Mouse (Mus musculus) ES-E14 (cell line): Measurements from ENCODE around the gene Smarcad1. TPM values are rescaled to one million over a fixed set of nuclear protein-coding genes. Genes with fewer than 3 reads are reported as not detected.

Experiments
- DNase-seq: peaks from one replicate; pipeline ENCODE4 v3.0.0-alpha.2; 2013; ENCODE audit warnings: low read depth, low spot score
- H3K27ac ChIP-seq: 2 replicates; pipeline ENCODE4 v1.5.1; 2012; ENCODE audit warnings: low read depth, mild to moderate bottlenecking, low read length, moderate library complexity, mixed read lengths; ENCODE audit not compliant: poor library complexity, insufficient read depth, severe bottlenecking
- H3K36me3 ChIP-seq: 2 replicates; pipeline ENCODE4 v1.6.1; 2012; ENCODE audit warnings: mild to moderate bottlenecking, low read length, moderate library complexity, mixed read lengths; ENCODE audit not compliant: control insufficient read depth, poor library complexity, insufficient read depth, severe bottlenecking
- H3K4me1 ChIP-seq, 2 experiments: fragments of 150-350 bp in 1 of 2; sonication (generic) in 1 of 2; 2 replicates each; pipeline ENCODE4 v1.6.1; 2012; ENCODE audit warnings: low read length in 2 of 2, mild to moderate bottlenecking in 1 of 2, mixed read lengths in 1 of 2; ENCODE audit not compliant: control insufficient read depth in 2 of 2, insufficient read depth in 2 of 2, poor library complexity in 1 of 2
- H3K4me3 ChIP-seq, 2 experiments: fragments of 150-350 bp in 1 of 2; sonication (generic) in 1 of 2; 2 replicates each; pipeline ENCODE4 v1.5.1; 2012; ENCODE audit warnings: low read length in 2 of 2, low read depth in 1 of 2, mild to moderate bottlenecking in 1 of 2, mixed read lengths in 1 of 2; ENCODE audit not compliant: insufficient read depth in 1 of 2, poor library complexity in 1 of 2, severe bottlenecking in 1 of 2
- H3K9ac ChIP-seq: 2 replicates; pipeline ENCODE4 v1.6.1; 2012; ENCODE audit warnings: low read depth, mild to moderate bottlenecking, low read length, mixed read lengths; ENCODE audit not compliant: poor library complexity, insufficient read depth, severe bottlenecking
- H3K9me3 ChIP-seq: fragments of 150-350 bp; sonication (generic); 2 replicates; pipeline ENCODE4 v1.6.1; 2012; ENCODE audit warnings: low read depth, mild to moderate bottlenecking, low read length; ENCODE audit not compliant: control insufficient read depth, insufficient read depth
- CHD2 ChIP-seq: IDR thresholded peaks from 2 replicates; pipeline ENCODE4 v1.6.1; 2014; ENCODE audit warnings: mild to moderate bottlenecking, low read depth, low read length, inconsistent platforms
- HCFC1 ChIP-seq: IDR thresholded peaks from 2 replicates; pipeline ENCODE4 v1.6.1; 2012; ENCODE audit warnings: low read length, inconsistent platforms, borderline replicate concordance; ENCODE audit not compliant: insufficient read depth
- MAFK ChIP-seq: IDR thresholded peaks from 2 replicates; pipeline ENCODE4 v1.6.1; 2014; ENCODE audit warnings: mild to moderate bottlenecking, low read depth, low read length, inconsistent platforms; ENCODE audit not compliant: insufficient read depth
- ZC3H11A ChIP-seq: IDR thresholded peaks from 2 replicates; pipeline ENCODE4 v1.6.1; 2012; ENCODE audit warnings: low read depth, mild to moderate bottlenecking, inconsistent platforms, low read length, borderline replicate concordance
- ZNF384 ChIP-seq: IDR thresholded peaks from 2 replicates; pipeline ENCODE4 v1.6.1; 2012; ENCODE audit warnings: low read depth, low read length, inconsistent platforms
- in situ Hi-C, 2 experiments: fragments of 600-800 bp; cut with MboI; formaldehyde crosslinking; loops; one replicate each; pipeline ENCODE4 v1.15.1; 2025; ENCODE audit warnings: low sequenced_read_pairs in 2 of 2, inconsistent platforms in 1 of 2; ENCODE audit not compliant: unreplicated experiment in 2 of 2
- total RNA-seq: library from RNA; depleted of rRNA; stranded (reverse); fragments of 300-350 nt; gene quantifications from 2 replicates; pipeline ENCODE4 v1.2.3, GENCODE M21; 2012

Gene Smarcad1
- total RNA-seq, 1 experiment, result 158 TPM

GRCm38 (mm10) chr6:65079139-65079538, 36.8 kb downstream of the Smarcad1 start:
- in situ Hi-C loops, result no loop called here
- Histone ChIP-seq H3K4me3 (no peak overlapping the region), H3K9me3 (no peaks in the 10 kb centered on the region), H3K9ac (no peak overlapping the region), H3K36me3 (peaks cover 7% of the 10 kb centered on the region), H3K27ac (no peak overlapping the region), H3K4me1 (no peaks in the 10 kb centered on the region)
- DNase-seq, result peak; percentile 47
- TF ChIP-seq ZC3H11A, result peak; percentile 25; the same call in 1 of the 2 replicates
- TF ChIP-seq MAFK, result no peak

GRCm38 (mm10) chr6:65114902-65115301, 72.5 kb downstream of the Smarcad1 start:
- Histone ChIP-seq H3K4me3 (no peak overlapping the region), H3K4me1 (no peaks in the 10 kb centered on the region), H3K9me3 (no peaks in the 10 kb centered on the region), H3K27ac (no peak overlapping the region), H3K9ac (no peak overlapping the region), H3K36me3 (peaks cover 22% of the 10 kb centered on the region)
- DNase-seq, result no peak
- in situ Hi-C loops, result no loop called here
- TF ChIP-seq ZNF384, result no peak
- no peak for TF ChIP-seq MAFK
- TF ChIP-seq CHD2, result no peak
- TF ChIP-seq ZC3H11A, result no peak
- TF ChIP-seq HCFC1, result no peak

- no peak for DNase-seq
- Histone ChIP-seq H3K4me3 (no peak overlapping the region), H3K36me3 (peaks cover 20% of the 10 kb centered on the region), H3K9ac (no peak overlapping the region), H3K9me3 (no peaks in the 10 kb centered on the region), H3K4me1 (no peaks in the 10 kb centered on the region), H3K27ac (no peak overlapping the region)
- in situ Hi-C loops, result no loop called here
- no peak for TF ChIP-seq CHD2
- no peak for TF ChIP-seq HCFC1
These were observed 75.2 kb downstream of the Smarcad1 start for GRCm38 (mm10) chr6:65117540-65117939.

GRCm38 (mm10) chr6:65126074-65126726, 83.8 kb downstream of the Smarcad1 start:
- Histone ChIP-seq H3K9ac (no peak overlapping the region), H3K9me3 (no peaks in the 10 kb centered on the region), H3K4me3 (no peak overlapping the region), H3K4me1 (no peaks in the 10 kb centered on the region), H3K27ac (no peak overlapping the region), H3K36me3 (peaks cover 2% of the 10 kb centered on the region; the same call in 1 of the 2 replicates)
- DNase-seq, result peak; percentile 21
- in situ Hi-C loops, result no loop called here
- TF ChIP-seq MAFK (no peak), ZC3H11A (peak; percentile 66)

GRCm38 (mm10) chr6:65132376-65132775, 90.0 kb downstream of the Smarcad1 start:
- TF ChIP-seq HCFC1 (no peak), MAFK (no peak), ZNF384 (no peak), CHD2 (no peak), ZC3H11A (no peak)
- H3K4me1 ChIP-seq, result no peaks in the 10 kb centered on the region
- H3K36me3 ChIP-seq, result no peaks in the 10 kb centered on the region
- no peak overlapping the region for H3K9ac ChIP-seq
- DNase-seq, result no peak
- no peak overlapping the region for H3K4me3 ChIP-seq
- H3K9me3 ChIP-seq, result no peaks in the 10 kb centered on the region
- H3K27ac ChIP-seq, result no peak overlapping the region
- in situ Hi-C loops, result no loop called here
